Mouse (Mus musculus): ENCODE data around the gene Lce1g. TPM values are rescaled to one million over a fixed set of nuclear protein-coding genes. Genes with fewer than 3 reads are reported as not detected.

The Lce1g gene
- not detected for polyA plus RNA-seq (2017; shearing (Covaris generic))

GRCm38 (mm10) chr3:92752238-92752637 lies at the start of gene Lce1g:
Lce1g (minus strand) TSS chr3:92752338.

GRCm38 (mm10) chr3:92790414-92790813 lies 38.3 kb upstream of the Lce1g start, which contains the start of gene Lce1j:
Lce1j (minus strand) TSS chr3:92790514.

GRCm38 (mm10) chr3:92778799-92779198 lies 26.7 kb upstream of the Lce1g start, which contains the start of gene Lce1i:
Lce1i (minus strand) TSS chr3:92778899.

GRCm38 (mm10) chr3:92764965-92765364 lies 12.8 kb upstream of the Lce1g start, which contains the start of gene Lce1h:
Lce1h (minus strand) TSS chr3:92765065.

GRCm38 (mm10) chr3:92738996-92739395 lies 13.1 kb downstream of the Lce1g start, which contains the start of gene Gm38119:
Gm38119 (minus strand) TSS chr3:92739096.

GRCm38 (mm10) chr3:92720250-92720649 lies 31.9 kb downstream of the Lce1g start, which contains the start of gene Lce1f:
Lce1f (minus strand) TSS chr3:92720350.

GRCm38 (mm10) chr3:92708974-92709373 lies 43.2 kb downstream of the Lce1g start, which contains the start of gene Lce1e:
Lce1e (minus strand) TSS chr3:92709074.

Other genes with a start within 250 kb of the Lce1g start
- gene 2310046K23Rik, start 217.8 kb downstream of the Lce1g start, polyA plus RNA-seq (2017; shearing (Covaris generic)), result not detected
- not detected for gene Ivl, start 178.6 kb downstream of the Lce1g start, polyA plus RNA-seq (2017; shearing (Covaris generic))
- gene Smcp, start 163.3 kb downstream of the Lce1g start, polyA plus RNA-seq (2017; shearing (Covaris generic)), result not detected
- gene 2210017I01Rik, start 144.8 kb downstream of the Lce1g start, polyA plus RNA-seq (2017; shearing (Covaris generic)), result not detected
- not detected for gene Lce6a, start 130.7 kb downstream of the Lce1g start, polyA plus RNA-seq (2017; shearing (Covaris generic))
- gene Lce1a1, start 104.0 kb downstream of the Lce1g start, polyA plus RNA-seq (2017; shearing (Covaris generic)), result not detected
- gene Lce1b, start 95.4 kb downstream of the Lce1g start, polyA plus RNA-seq (2017; shearing (Covaris generic)), result not detected
- not detected for gene Lce1a2, start 82.0 kb downstream of the Lce1g start, polyA plus RNA-seq (2017; shearing (Covaris generic))
- not detected for gene Lce1c, start 73.1 kb downstream of the Lce1g start, polyA plus RNA-seq (2017; shearing (Covaris generic))
- not detected for gene Lce1d, start 65.1 kb downstream of the Lce1g start, polyA plus RNA-seq (2017; shearing (Covaris generic))
- not detected for gene Lce1e, start 43.3 kb downstream of the Lce1g start, polyA plus RNA-seq (2017; shearing (Covaris generic))
- not detected for gene Lce1f, start 32.0 kb downstream of the Lce1g start, polyA plus RNA-seq (2017; shearing (Covaris generic))
- gene Gm38119, start 13.2 kb downstream of the Lce1g start, polyA plus RNA-seq (2017; shearing (Covaris generic)), result not detected
- not detected for gene Lce1h, start 12.7 kb upstream of the Lce1g start, polyA plus RNA-seq (2017; shearing (Covaris generic))
- not detected for gene Lce1i, start 26.6 kb upstream of the Lce1g start, polyA plus RNA-seq (2017; shearing (Covaris generic))
- not detected for gene Lce1j, start 38.2 kb upstream of the Lce1g start, polyA plus RNA-seq (2017; shearing (Covaris generic))
- gene Lce1k, start 55.6 kb upstream of the Lce1g start, polyA plus RNA-seq (2017; shearing (Covaris generic)), result not detected
- not detected for gene Kprp, start 74.9 kb upstream of the Lce1g start, polyA plus RNA-seq (2017; shearing (Covaris generic))
- gene Lce1l, start 98.9 kb upstream of the Lce1g start, polyA plus RNA-seq (2017; shearing (Covaris generic)), result not detected
- gene 2310050C09Rik, start 117.9 kb upstream of the Lce1g start, polyA plus RNA-seq (2017; shearing (Covaris generic)), result not detected
- not detected for gene Lce3a, start 173.9 kb upstream of the Lce1g start, polyA plus RNA-seq (2017; shearing (Covaris generic))
- not detected for gene Lce3b, start 180.6 kb upstream of the Lce1g start, polyA plus RNA-seq (2017; shearing (Covaris generic))
- not detected for gene Lce3c, start 192.1 kb upstream of the Lce1g start, polyA plus RNA-seq (2017; shearing (Covaris generic))
- not detected for gene Lce3d, start 205.1 kb upstream of the Lce1g start, polyA plus RNA-seq (2017; shearing (Covaris generic))
- not detected for gene Lce3e, start 214.7 kb upstream of the Lce1g start, polyA plus RNA-seq (2017; shearing (Covaris generic))
- not detected for gene Lce3f, start 239.9 kb upstream of the Lce1g start, polyA plus RNA-seq (2017; shearing (Covaris generic))